ENCODE assay signal across 13 mouse cellular contexts in genomic region chr8:114460600-114460999, GRCm38 (mm10). TPM values are rescaled to one million over a fixed set of nuclear protein-coding genes. Genes with fewer than 3 reads are reported as not detected.
A peak's percentile ranks its signal among the peaks of the same experiment; 100 is the strongest.
DNase-seq lines count a peak whose midpoint lies in the region; ATAC-seq and TF ChIP-seq lines count a peak whose summit lies in the region.
"Had no signal": no experiment of that assay in that cellular context is flagged by ENCODE, and none has a peak within 500 bp of the region (broad histone marks: within the 10 kb centered on the region; RNA-seq: fewer than 3 reads in every experiment).

No protein-coding gene starts in this region.

- no peak for DNase-seq in heart, postnatal 0 days (ENCODE audit: low spot score)
- DNase-seq in heart, adult 11 months, result no peak
- DNase-seq in embryonic facial prominence, embryonic 10.5 days (ENCODE audit: low spot score), result peak; percentile 20
- DNase-seq in gastrocnemius, postnatal 25 days, result no peak
- DNase-seq in layer of hippocampus, postnatal 36 days, result no peak
- DNase-seq in gastrocnemius, postnatal 36 days, result no peak
- DNase-seq: cerebellum, adult 11-12 months had no signal

- no peak overlapping the region for H3K9ac ChIP-seq in heart, postnatal 0 days (replicated peaks; ENCODE audit: low read depth, low read length)
- H3K9ac ChIP-seq: kidney, embryonic 15.5 days; stomach, embryonic 15.5 days had no signal

- no peak overlapping the region for H3K4me2 ChIP-seq in heart, postnatal 0 days (ENCODE audit: low read depth, low read length)
- H3K4me2 ChIP-seq: heart, embryonic 11.5 days; kidney, embryonic 15.5 days; stomach, embryonic 15.5 days had no signal

- H3K4me3 ChIP-seq in heart, postnatal 0 days (ENCODE audit: low read depth, low read length), result no peak overlapping the region
- no peak overlapping the region for H3K4me3 ChIP-seq in C2C12 (ENCODE audit: insufficient read depth, poor library complexity, severe bottlenecking)
- no peak overlapping the region for H3K4me3 ChIP-seq in embryonic facial prominence, embryonic 10.5 days
- H3K4me3 ChIP-seq: kidney, embryonic 15.5 days; stomach, embryonic 15.5 days had no signal

- no peak for TF ChIP-seq EP300 in heart, postnatal 0 days (IDR thresholded peaks at IDR 0.05; ENCODE audit: low read depth)

- peak; percentile 40 for TF ChIP-seq CTCF in heart, postnatal 0 days (IDR thresholded peaks at IDR 0.05; ENCODE audit: low read depth)
- TF ChIP-seq CTCF in C2C12 (IDR thresholded peaks at IDR 0.05; ENCODE audit: control insufficient read depth, insufficient read depth, insufficient read length), result no peak

- H3K27ac ChIP-seq in heart, postnatal 0 days (ENCODE audit: low read depth), result no peak overlapping the region
- no peak overlapping the region for H3K27ac ChIP-seq in embryonic facial prominence, embryonic 10.5 days (replicated peaks)
- H3K27ac ChIP-seq: kidney, embryonic 15.5 days; stomach, embryonic 15.5 days had no signal

- H3ac ChIP-seq in C2C12 (ENCODE audit: control insufficient read depth, insufficient read length, low read depth), result no peak overlapping the region

- H3K4me1 ChIP-seq in heart, postnatal 0 days (ENCODE audit: control insufficient read depth, insufficient read depth), result peaks cover 15% of the 10 kb centered on the region
- peaks cover 11% of the 10 kb centered on the region for H3K4me1 ChIP-seq in embryonic facial prominence, embryonic 10.5 days

- no peaks in the 10 kb centered on the region for H3K27me3 ChIP-seq in heart, postnatal 0 days (ENCODE audit: control insufficient read depth, insufficient read depth, low read length)
- H3K27me3 ChIP-seq in C2C12 (ENCODE audit: control insufficient read depth, insufficient read depth, insufficient read length), result no peaks in the 10 kb centered on the region
- no peaks in the 10 kb centered on the region for H3K27me3 ChIP-seq in embryonic facial prominence, embryonic 10.5 days (replicated peaks; ENCODE audit: low read depth, poor library complexity, severe bottlenecking)
- H3K27me3 ChIP-seq: kidney, embryonic 15.5 days; stomach, embryonic 15.5 days had no signal

- H3K36me3 ChIP-seq in heart, postnatal 0 days (replicated peaks; ENCODE audit: control insufficient read depth, insufficient read depth, low read length), result no peaks in the 10 kb centered on the region
- H3K36me3 ChIP-seq in C2C12 (ENCODE audit: control insufficient read depth, insufficient read depth), result no peaks in the 10 kb centered on the region
- H3K36me3 ChIP-seq in embryonic facial prominence, embryonic 10.5 days (replicated peaks), result no peaks in the 10 kb centered on the region
- H3K36me3 ChIP-seq: kidney, embryonic 15.5 days; stomach, embryonic 15.5 days had no signal

- no peak for ATAC-seq in heart, postnatal 0 days (ENCODE audit: insufficient read depth, low read depth)
- peak; percentile 68; the same call in 1 of the 2 replicates for ATAC-seq in megakaryocyte-erythroid progenitor cell, adult 5-6 weeks (replicated peaks; ENCODE audit: low FRiP score, low TSS enrichment, poor library complexity, severe bottlenecking)

- WGBS in heart, postnatal 0 days, result 72% methylated on average over 5 of the region's 5 CpGs
- 71% methylated on average over 5 of the region's 5 CpGs for WGBS in embryonic facial prominence, embryonic 10.5 days

- H3K79me2 ChIP-seq in C2C12 (ENCODE audit: control insufficient read depth, insufficient read depth), result no peaks in the 10 kb centered on the region

- H3K79me3 ChIP-seq in C2C12 (ENCODE audit: low read depth), result no peaks in the 10 kb centered on the region

- intact Hi-C loops in gastrocnemius, postnatal 36 days (cut with DNase I), result no loop called here

- no peaks in the 10 kb centered on the region for H3K9me3 ChIP-seq in heart, postnatal 0 days (replicated peaks; ENCODE audit: control insufficient read depth, low read length)
- H3K9me3 ChIP-seq in embryonic facial prominence, embryonic 10.5 days, result no peaks in the 10 kb centered on the region
- H3K9me3 ChIP-seq: kidney, embryonic 15.5 days; stomach, embryonic 15.5 days had no signal

TF ChIP-seq in C2C12, 6 proteins besides CTCF, POLR2A, EP300 and RAD21:
- peak; percentile 47 for TF ChIP-seq USF1 (IDR thresholded peaks at IDR 0.05; ENCODE audit: low read depth)
- TF ChIP-seq MAX (IDR thresholded peaks at IDR 0.05), result no peak
- TF ChIP-seq MYOD1 (IDR thresholded peaks at IDR 0.05; ENCODE audit: control insufficient read depth, insufficient read length, low read depth), result no peak

RNA-seq across cellular contexts. Expression of gene Wwox, which starts 21.1 kb away (rescaled TPM):
- 6.0 and 7.5 TPM in 2 replicates for total RNA-seq in heart, postnatal 0 days (2014; rRNA removed; ENCODE audit: low replicate concordance)
- polyA plus RNA-seq in heart, postnatal 0 days (2015; fragmentation: Nextera tagmentation; extraction: Ambion mirVana), result 7.2 and 9.6 TPM in 2 replicates
- 3.7 TPM for polyA plus RNA-seq in C2C12 (2012; fragmentation: generic; extraction: Trizol)
- 9.4 and 9.9 TPM in 2 replicates for polyA plus RNA-seq in embryonic facial prominence, embryonic 10.5 days (2016; fragmentation: Nextera tagmentation; extraction: Ambion mirVana)
- total RNA-seq in megakaryocyte-erythroid progenitor cell, adult 5-6 weeks (2014; fragmentation: Nextera tagmentation), result 28.7 and 31.9 TPM in 2 replicates
- 8.5 and 10.3 TPM in 2 replicates for total RNA-seq in megakaryocyte-erythroid progenitor cell, adult 5-6 weeks (2017)
- 1 to 10 TPM; 5.3 to 8.7 TPM for total RNA-seq in gastrocnemius, postnatal 25 days (2021)
- total RNA-seq in layer of hippocampus, postnatal 36 days (2021), result 10 to 100 TPM; 10.5 to 12.5 TPM
- total RNA-seq in gastrocnemius, postnatal 36 days (2021), result 1 to 10 TPM; 7.4 to 7.5 TPM

RNA-seq across cellular contexts. Expression of gene Clec3a, which starts 42.7 kb away (rescaled TPM):
- not detected in 2 replicates for total RNA-seq in heart, postnatal 0 days (2014; rRNA removed; ENCODE audit: low replicate concordance)
- polyA plus RNA-seq in heart, postnatal 0 days (2015; fragmentation: Nextera tagmentation; extraction: Ambion mirVana), result not detected in 2 replicates
- polyA plus RNA-seq in C2C12 (2012; fragmentation: generic; extraction: Trizol), result not detected
- not detected in 2 replicates for polyA plus RNA-seq in embryonic facial prominence, embryonic 10.5 days (2016; fragmentation: Nextera tagmentation; extraction: Ambion mirVana)
- not detected in 2 replicates for total RNA-seq in megakaryocyte-erythroid progenitor cell, adult 5-6 weeks (2014; fragmentation: Nextera tagmentation)
- total RNA-seq in megakaryocyte-erythroid progenitor cell, adult 5-6 weeks (2017), result not detected in 2 replicates
- under 1 TPM; 0.51 TPM for total RNA-seq in gastrocnemius, postnatal 25 days (2021)
- not detected for total RNA-seq in layer of hippocampus, postnatal 36 days (2021)
- total RNA-seq in gastrocnemius, postnatal 36 days (2021), result not detected
- polyA plus RNA-seq: heart, embryonic 11.5 days; kidney, embryonic 15.5 days; liver, embryonic 16.5 days had no signal
